Mouse (Mus musculus): ENCODE measurements around the gene Bpgm.

Bpgm gene

DNA sequence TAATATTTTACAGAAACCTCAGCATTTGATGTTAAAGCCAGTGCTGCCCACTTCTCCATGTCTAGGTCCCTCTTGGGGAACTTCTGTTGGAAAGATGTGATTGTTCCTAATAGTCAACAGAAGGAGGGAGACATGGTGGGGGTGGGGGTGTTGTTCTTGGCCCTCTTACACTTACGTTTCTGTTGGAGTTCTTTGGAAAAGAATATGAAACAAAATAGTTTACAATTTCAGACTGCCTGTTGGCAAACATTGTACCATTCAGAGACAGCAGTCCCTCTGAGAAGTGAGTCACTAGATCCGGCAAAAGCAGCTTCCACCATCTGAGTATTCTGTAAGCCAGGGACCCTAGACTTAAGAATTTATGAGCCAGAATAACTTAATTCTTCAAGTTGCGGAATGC is 54.0 kb downstream of the Bpgm start:
- DNase-seq (ENCODE audit: low read depth): no peak

- DNase-seq (ENCODE audit: low read depth): no peak
Measured at GRCm38 (mm10) chr6:34533055-34533454, 57.0 kb downstream of the Bpgm start.

DNA sequence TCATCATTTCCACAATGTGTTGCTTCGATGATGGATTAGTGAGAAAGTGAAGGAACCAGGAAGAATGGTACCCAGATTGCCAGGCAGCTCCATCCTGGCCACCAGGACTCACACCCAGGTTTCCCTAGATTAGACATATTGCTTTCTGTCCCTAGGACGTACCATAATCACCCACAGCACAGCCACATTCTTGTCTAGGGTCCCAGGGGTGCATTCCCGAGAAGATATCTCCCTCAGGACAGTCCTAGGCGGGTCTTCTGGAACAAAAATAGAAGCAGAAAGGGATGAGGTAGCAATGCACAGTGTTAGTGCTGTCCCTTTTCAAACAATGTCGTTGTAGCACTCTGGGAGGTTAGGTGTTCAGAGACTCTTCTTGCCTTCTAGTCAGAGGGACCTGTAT is 57.9 kb downstream of the Bpgm start:
- DNase-seq (ENCODE audit: low read depth): no peak

- no peak for DNase-seq (ENCODE audit: low read depth)
Measured at GRCm38 (mm10) chr6:34542866-34543265, 66.9 kb downstream of the Bpgm start.

- DNase-seq (ENCODE audit: low read depth): no peak
Measured at GRCm38 (mm10) chr6:34543303-34544206, 67.5 kb downstream of the Bpgm start.

DNA sequence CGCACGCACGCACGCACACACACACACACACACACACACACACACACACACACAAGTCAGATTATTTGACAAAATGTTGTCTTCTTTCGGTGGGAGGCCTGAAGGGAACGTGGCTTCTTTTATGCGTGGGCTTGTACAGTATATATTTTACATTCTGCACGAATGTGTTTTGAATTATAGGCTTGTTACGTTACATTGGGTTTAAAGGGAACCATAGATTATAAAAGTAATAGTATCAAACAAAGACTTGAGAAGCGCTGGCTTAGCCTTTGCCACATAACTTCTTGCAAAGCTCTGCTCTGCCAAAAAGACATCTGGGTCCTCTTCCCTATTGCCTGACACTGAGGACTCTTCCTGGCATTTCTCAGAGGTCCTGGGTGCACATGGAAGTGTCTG is 68.2 kb downstream of the Bpgm start:
- DNase-seq (ENCODE audit: low read depth): no peak

GRCm38 (mm10) chr6:34545286-34545685 is 69.3 kb downstream of the Bpgm start:
- no peak for DNase-seq (ENCODE audit: low read depth)

- DNase-seq (ENCODE audit: low read depth): no peak
Measured at GRCm38 (mm10) chr6:34548406-34548990, 72.5 kb downstream of the Bpgm start.

GRCm38 (mm10) chr6:34549017-34549416 is 73.0 kb downstream of the Bpgm start:
- DNase-seq (ENCODE audit: low read depth): peak; percentile 51

DNA sequence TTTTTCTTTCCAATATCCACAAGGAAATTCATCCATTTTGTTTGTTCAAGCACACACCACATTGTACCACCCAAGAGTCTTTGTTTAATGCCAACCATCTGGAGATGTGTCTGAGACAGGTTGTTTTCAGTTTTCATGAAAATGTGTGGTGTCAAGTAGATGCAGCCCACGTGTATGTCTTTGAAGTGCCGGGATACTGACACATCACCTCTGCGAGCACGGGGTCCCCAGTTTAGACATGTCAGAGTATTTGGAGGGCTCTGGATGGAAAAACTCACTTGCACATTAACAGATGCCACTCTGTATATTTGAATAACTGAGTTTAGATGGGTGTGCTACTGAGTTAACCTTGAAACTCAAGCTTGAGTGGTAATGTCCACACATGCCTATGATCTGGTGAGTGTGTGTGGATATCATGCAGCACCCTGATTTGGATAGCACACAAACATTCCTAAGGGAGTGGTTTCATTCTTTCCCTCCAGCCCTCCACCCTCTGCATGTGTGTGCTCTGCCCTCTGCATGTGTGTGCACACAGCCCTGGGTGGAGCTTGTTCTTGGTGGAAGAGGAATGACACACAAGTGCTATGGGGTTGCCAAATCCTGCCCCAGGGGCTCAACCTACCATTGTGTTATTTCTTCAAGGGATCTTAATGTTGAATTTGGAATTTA is 76.6 kb downstream of the Bpgm start:
- no peak for DNase-seq (ENCODE audit: low read depth)

DNA sequence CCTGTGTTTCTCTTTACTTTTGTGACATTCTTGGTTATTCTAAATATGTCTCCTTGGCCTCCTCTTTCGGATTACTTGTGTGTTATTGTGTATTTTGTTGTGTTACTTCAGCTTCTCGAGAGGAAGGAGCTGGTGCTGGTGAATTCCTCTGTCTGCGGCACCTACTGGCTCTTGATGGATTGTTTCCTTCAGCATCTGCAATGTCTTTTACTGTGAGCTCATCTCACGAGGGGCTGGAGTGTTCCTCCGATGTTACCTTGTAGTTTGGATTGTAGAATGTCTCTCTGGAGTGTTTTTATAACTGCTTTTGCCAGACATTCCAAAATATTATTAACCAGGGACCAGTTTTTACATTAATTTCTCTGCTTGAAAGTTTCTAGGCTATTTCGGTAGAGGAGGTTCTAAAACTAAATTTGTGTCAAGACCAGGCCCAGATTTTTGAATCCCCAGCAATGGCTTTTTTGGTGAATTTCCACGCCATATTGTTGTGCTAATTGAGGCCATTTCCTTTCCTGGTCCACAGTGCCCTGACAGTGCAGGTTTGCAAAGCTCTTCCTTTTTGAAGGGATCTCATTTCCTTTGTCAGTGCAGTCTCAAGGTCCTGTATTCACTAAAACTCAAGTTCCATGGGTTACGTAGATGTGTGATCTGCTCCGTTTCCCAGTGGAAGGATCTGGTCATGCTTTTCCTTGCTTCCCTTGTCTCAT is 78.4 kb downstream of the Bpgm start:
- DNase-seq (ENCODE audit: low read depth): no peak

Measured in induced T-regulatory cell, adult 2 months (primary cell).